Mouse (Mus musculus): ENCODE data around the gene Fbxl14.

Gene Fbxl14

GRCm38 (mm10) chr6:119486381-119487084, 7.1 kb downstream of the Fbxl14 start:
- in situ Hi-C loops (cut with MboI; ENCODE audit: low pct_unique_long_range_greater_than_20kb in 1 of 2, low sequenced_read_pairs in 2 of 2, unreplicated experiment in 1 of 2) = loop anchor here in 1 of 2 experiments (10.0 kb wide), 1 partner anchor 418 kb away; the partner anchor contains the start of gene Rad52

GRCm38 (mm10) chr6:119487085-119487458, 7.6 kb downstream of the Fbxl14 start:
- in situ Hi-C loops (cut with MboI; ENCODE audit: low pct_unique_long_range_greater_than_20kb in 1 of 2, low sequenced_read_pairs in 2 of 2, unreplicated experiment in 1 of 2) = loop anchor here in 1 of 2 experiments (10.0 kb wide), 1 partner anchor 418 kb away; the partner anchor contains the start of gene Rad52

- in situ Hi-C loops (cut with MboI; ENCODE audit: low pct_unique_long_range_greater_than_20kb in 1 of 2, low sequenced_read_pairs in 2 of 2, unreplicated experiment in 1 of 2) = loop anchor here in 1 of 2 experiments (10.0 kb wide), 1 partner anchor 417 kb away; the partner anchor contains the start of gene Rad52
Measured at GRCm38 (mm10) chr6:119487619-119488018, 8.2 kb downstream of the Fbxl14 start.

DNA sequence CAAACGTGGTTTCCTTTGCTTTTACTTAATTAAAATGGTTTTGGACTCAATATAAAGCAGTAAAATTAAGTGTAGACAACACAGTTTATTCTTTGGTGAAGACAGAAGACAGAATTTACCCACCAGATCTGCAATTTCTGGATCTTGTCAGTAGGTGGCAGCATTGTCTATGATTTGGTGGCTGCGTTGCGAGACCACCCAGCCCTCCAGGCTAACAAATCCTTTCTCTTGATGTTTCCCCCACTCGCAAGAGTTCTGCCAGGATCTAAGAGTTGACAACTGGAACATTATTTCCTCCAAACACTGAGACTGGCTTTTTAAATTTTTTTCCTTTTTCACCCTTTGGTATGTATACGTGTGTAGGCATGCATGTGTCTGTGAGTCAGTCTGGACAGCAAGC, 10.3 kb downstream of the Fbxl14 start:
- in situ Hi-C loops (cut with MboI; ENCODE audit: low pct_unique_long_range_greater_than_20kb in 1 of 2, low sequenced_read_pairs in 2 of 2, unreplicated experiment in 1 of 2) = loop anchor here (10.0 kb wide), 2 partner anchors 415 to 705 kb away; partner anchors contain the start of gene Rad52 (in 1 of the 2)

GRCm38 (mm10) chr6:119490549-119490948, 11.1 kb downstream of the Fbxl14 start:
- in situ Hi-C loops (cut with MboI; ENCODE audit: low pct_unique_long_range_greater_than_20kb in 1 of 2, low sequenced_read_pairs in 2 of 2, unreplicated experiment in 1 of 2) = loop anchor here in 1 of 2 experiments (10.0 kb wide), 1 partner anchor 704 kb away; no protein-coding TSS in a partner anchor

- in situ Hi-C loops (cut with MboI; ENCODE audit: low pct_unique_long_range_greater_than_20kb in 1 of 2, low sequenced_read_pairs in 2 of 2, unreplicated experiment in 1 of 2) = loop anchor here in 1 of 2 experiments (10.0 kb wide), 1 partner anchor 704 kb away; no protein-coding TSS in a partner anchor
Measured at GRCm38 (mm10) chr6:119491006-119491405, 11.5 kb downstream of the Fbxl14 start.

DNA sequence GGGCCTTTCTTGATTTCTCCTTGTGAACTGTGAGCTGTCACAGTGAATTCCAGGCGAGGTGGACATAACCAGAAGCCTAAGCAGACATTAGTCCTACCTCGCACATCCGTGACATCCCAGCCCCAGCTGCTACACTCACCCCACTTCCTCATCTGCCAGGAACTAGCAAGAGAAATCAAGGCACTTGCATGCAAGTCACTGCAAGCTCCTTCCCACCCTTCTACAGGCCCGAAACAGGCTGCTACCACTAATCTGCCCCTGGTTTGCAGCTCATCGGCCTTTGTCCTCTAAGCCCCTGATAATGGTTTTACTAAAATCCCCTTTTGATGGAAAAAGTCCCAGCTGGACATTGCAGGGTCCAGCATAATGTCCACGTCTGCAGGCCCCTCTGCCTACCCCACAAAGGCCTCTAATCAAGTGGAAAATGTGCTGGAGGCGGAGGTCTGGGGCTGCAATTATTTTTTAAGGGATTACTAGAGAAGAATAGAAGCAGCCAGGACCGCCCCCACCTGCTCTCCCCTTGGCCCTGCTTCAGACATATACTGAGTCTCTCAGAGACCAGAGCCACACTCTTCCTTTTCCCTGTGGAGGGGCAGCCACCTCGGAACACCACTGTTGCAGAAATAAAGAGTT, 12.6 kb downstream of the Fbxl14 start:
- in situ Hi-C loops (cut with MboI; ENCODE audit: low pct_unique_long_range_greater_than_20kb in 1 of 2, low sequenced_read_pairs in 2 of 2, unreplicated experiment in 1 of 2) = loop anchor here in 1 of 2 experiments (10.0 kb wide), 1 partner anchor 703 kb away; no protein-coding TSS in a partner anchor

DNA sequence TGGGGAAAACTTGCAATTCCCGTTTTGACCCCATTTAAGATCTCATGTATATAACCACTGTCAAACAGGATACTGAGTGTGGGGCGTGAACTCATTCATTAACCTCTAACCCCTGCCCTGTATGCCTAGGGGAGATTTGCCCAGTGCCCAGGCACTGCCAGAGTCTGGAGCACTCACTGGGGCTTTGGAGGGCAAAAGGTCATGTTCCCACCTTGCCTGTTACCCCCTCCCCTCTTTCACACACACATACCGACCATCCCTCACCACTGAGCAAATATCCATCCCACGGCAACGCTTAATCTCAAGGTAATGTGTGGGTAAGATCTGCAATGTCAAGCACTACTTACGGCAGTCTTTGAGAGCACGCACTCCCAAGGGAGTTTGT, 13.2 kb downstream of the Fbxl14 start:
- in situ Hi-C loops (cut with MboI; ENCODE audit: low pct_unique_long_range_greater_than_20kb in 1 of 2, low sequenced_read_pairs in 2 of 2, unreplicated experiment in 1 of 2) = loop anchor here in 1 of 2 experiments (10.0 kb wide), 1 partner anchor 702 kb away; no protein-coding TSS in a partner anchor

- in situ Hi-C loops (cut with MboI; ENCODE audit: low pct_unique_long_range_greater_than_20kb in 1 of 2, low sequenced_read_pairs in 2 of 2, unreplicated experiment in 1 of 2) = loop anchor here in 1 of 2 experiments (10.0 kb wide), 1 partner anchor 696 kb away; no protein-coding TSS in a partner anchor
Measured at GRCm38 (mm10) chr6:119499271-119499670, 19.8 kb downstream of the Fbxl14 start.

DNA sequence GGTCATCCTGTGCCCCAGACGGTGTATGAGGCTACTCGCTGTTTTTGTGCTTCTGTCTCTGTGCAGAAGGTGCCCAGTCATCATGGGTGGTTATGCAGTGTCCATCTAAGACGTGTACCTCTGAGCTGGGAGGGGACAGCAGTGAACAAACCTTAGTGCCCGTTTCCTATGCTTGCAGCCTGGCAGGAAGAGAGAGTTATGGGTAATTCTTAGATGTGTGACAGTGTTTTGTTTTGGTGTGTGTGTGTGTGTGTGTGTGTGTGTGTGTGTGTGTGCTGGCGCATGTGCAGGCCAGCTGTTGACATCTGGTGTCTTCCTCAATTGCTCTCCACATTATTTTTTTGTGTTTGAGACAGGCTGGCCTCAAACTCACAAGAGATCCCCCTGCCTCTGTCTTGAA, 20.6 kb downstream of the Fbxl14 start:
- in situ Hi-C loops (cut with MboI; ENCODE audit: low pct_unique_long_range_greater_than_20kb in 1 of 2, low sequenced_read_pairs in 2 of 2, unreplicated experiment in 1 of 2) = loop anchor here in 1 of 2 experiments (10.0 kb wide), 1 partner anchor 695 kb away; no protein-coding TSS in a partner anchor

- in situ Hi-C loops (cut with MboI; ENCODE audit: low pct_unique_long_range_greater_than_20kb in 1 of 2, low sequenced_read_pairs in 2 of 2, unreplicated experiment in 1 of 2) = loop anchor here in 1 of 2 experiments (10.0 kb wide), 1 partner anchor 693 kb away; no protein-coding TSS in a partner anchor
Measured at GRCm38 (mm10) chr6:119502031-119502430, 22.6 kb downstream of the Fbxl14 start.

GRCm38 (mm10) chr6:119504756-119505155, 25.3 kb downstream of the Fbxl14 start:
- in situ Hi-C loops (cut with MboI; ENCODE audit: low pct_unique_long_range_greater_than_20kb in 1 of 2, low sequenced_read_pairs in 2 of 2, unreplicated experiment in 1 of 2) = loop anchor here in 1 of 2 experiments (10.0 kb wide), 1 partner anchor 690 kb away; no protein-coding TSS in a partner anchor

DNA sequence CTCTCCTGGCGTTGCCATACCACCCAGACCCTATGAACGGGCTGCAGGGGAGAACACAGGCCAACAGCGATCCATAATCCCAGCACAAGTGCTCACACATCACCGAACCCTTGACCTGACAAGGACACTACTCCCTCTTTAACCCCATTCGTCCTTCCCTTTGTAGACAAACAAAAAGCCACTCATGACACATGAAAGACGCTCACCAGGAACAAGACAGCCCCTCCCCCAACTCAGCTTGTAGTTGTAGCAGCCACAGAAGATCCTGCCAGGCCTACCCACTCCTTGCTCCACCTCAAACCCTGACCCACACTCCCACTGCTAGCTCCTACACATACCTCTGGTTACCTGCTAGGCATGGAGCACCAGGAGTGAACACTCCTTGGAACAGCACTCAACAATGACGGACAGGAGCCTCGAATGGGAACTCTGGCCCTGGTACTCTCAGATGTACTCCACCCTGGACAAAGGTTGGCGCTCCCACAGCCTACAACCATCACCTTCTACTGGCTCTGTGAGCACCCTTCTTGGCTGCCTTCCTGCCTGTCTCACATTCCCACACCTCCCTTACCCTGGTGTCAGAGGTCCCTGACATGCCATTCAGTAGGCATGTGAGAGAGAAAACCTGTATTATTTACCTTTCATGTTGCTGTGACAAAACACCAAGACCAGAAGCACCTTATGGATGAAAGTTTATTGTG, 26.2 kb downstream of the Fbxl14 start:
- in situ Hi-C loops (cut with MboI; ENCODE audit: low pct_unique_long_range_greater_than_20kb in 1 of 2, low sequenced_read_pairs in 2 of 2, unreplicated experiment in 1 of 2) = loop anchor here in 1 of 2 experiments (10.0 kb wide), 1 partner anchor 689 kb away; no protein-coding TSS in a partner anchor

DNA sequence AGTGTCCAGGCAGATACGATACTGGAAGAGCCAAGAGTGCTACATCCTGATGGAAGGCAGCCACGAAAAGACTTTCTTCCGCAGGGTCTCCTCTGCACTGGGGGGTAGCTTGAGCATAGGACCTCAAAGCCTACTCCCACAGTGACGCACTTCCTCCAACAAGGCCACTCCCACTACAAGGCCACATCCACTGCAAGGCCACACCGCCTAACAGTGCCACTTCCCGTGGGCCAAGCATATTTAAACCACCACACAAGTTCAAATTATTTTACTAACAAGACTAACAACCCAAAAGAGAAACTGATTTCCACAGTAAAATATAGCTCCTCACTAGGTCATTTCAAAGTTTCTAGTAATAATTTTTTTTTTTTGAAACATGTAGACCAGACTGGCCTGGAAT, 28.8 kb downstream of the Fbxl14 start:
- in situ Hi-C loops (cut with MboI; ENCODE audit: low pct_unique_long_range_greater_than_20kb in 1 of 2, low sequenced_read_pairs in 2 of 2, unreplicated experiment in 1 of 2) = loop anchor here in 1 of 2 experiments (10.0 kb wide), 1 partner anchor 687 kb away; no protein-coding TSS in a partner anchor

GRCm38 (mm10) chr6:119508634-119509375, 29.3 kb downstream of the Fbxl14 start:
- in situ Hi-C loops (cut with MboI; ENCODE audit: low pct_unique_long_range_greater_than_20kb in 1 of 2, low sequenced_read_pairs in 2 of 2, unreplicated experiment in 1 of 2) = loop anchor here in 1 of 2 experiments (10.0 kb wide), 1 partner anchor 686 kb away; no protein-coding TSS in a partner anchor

- in situ Hi-C loops (cut with MboI; ENCODE audit: low pct_unique_long_range_greater_than_20kb in 1 of 2, low sequenced_read_pairs in 2 of 2, unreplicated experiment in 1 of 2) = loop anchor here in 1 of 2 experiments (10.0 kb wide), 1 partner anchor 685 kb away; no protein-coding TSS in a partner anchor
Measured at GRCm38 (mm10) chr6:119509437-119510037, 30.1 kb downstream of the Fbxl14 start.

- in situ Hi-C loops (cut with MboI; ENCODE audit: low pct_unique_long_range_greater_than_20kb in 1 of 2, low sequenced_read_pairs in 2 of 2, unreplicated experiment in 1 of 2) = no loop called here
Measured at GRCm38 (mm10) chr6:119512701-119513100, 33.2 kb downstream of the Fbxl14 start.
